Comparison of ENCODE assay signal across 21 mouse cellular contexts in genomic region chr8:84542481-84542880, GRCm38 (mm10).
DNase-seq lines count a peak whose midpoint lies in the region; ATAC-seq lines count a peak whose summit lies in the region.
"Had no signal": no experiment of that assay in that cellular context is flagged by ENCODE, and none has a peak within 500 bp of the region (broad histone marks: within the 10 kb centered on the region; RNA-seq: fewer than 3 reads in every experiment).

No protein-coding gene starts in this region.

- no peaks in the 10 kb centered on the region for H3K36me3 ChIP-seq in kidney, embryonic 14.5 days (ENCODE audit: control insufficient read depth, insufficient read depth, low read length)
- H3K36me3 ChIP-seq: embryonic facial prominence, embryonic 12.5 days; embryonic facial prominence, embryonic 15.5 days; heart, embryonic 12.5 days; heart, embryonic 15.5 days had no signal

- no peaks in the 10 kb centered on the region for H3K4me1 ChIP-seq in kidney, embryonic 14.5 days (ENCODE audit: control insufficient read depth, insufficient read depth, low read length)
- H3K4me1 ChIP-seq: embryonic facial prominence, embryonic 12.5 days; embryonic facial prominence, embryonic 15.5 days; hindbrain, embryonic 15.5 days had no signal

- H3K27me3 ChIP-seq in kidney, embryonic 14.5 days (ENCODE audit: control insufficient read depth, insufficient read depth, low read length), result no peaks in the 10 kb centered on the region
- H3K27me3 ChIP-seq: embryonic facial prominence, embryonic 12.5 days; embryonic facial prominence, embryonic 15.5 days; heart, embryonic 12.5 days; heart, embryonic 15.5 days; hindbrain, embryonic 15.5 days had no signal

- no peaks in the 10 kb centered on the region for H3K9me3 ChIP-seq in kidney, embryonic 14.5 days (ENCODE audit: control insufficient read depth, low read length)
- H3K9me3 ChIP-seq: embryonic facial prominence, embryonic 12.5 days; embryonic facial prominence, embryonic 15.5 days; heart, embryonic 12.5 days; heart, embryonic 15.5 days; hindbrain, embryonic 15.5 days had no signal

- no peak overlapping the region for H3K9ac ChIP-seq in kidney, embryonic 14.5 days (ENCODE audit: low read depth, low read length)
- H3K9ac ChIP-seq: embryonic facial prominence, embryonic 12.5 days; embryonic facial prominence, embryonic 15.5 days; forebrain, postnatal 0 days; heart, embryonic 12.5 days; heart, embryonic 15.5 days; hindbrain, embryonic 15.5 days had no signal

- H3K27ac ChIP-seq in kidney, embryonic 14.5 days (ENCODE audit: low read depth, low read length), result no peak overlapping the region
- H3K27ac ChIP-seq: embryonic facial prominence, embryonic 12.5 days; embryonic facial prominence, embryonic 15.5 days; gastrocnemius, adult 2 months; heart, embryonic 15.5 days; hindbrain, embryonic 15.5 days had no signal

- ATAC-seq in kidney, embryonic 14.5 days (ENCODE audit: low FRiP score, low TSS enrichment), result no peak
- ATAC-seq: forebrain, embryonic 14.5 days; forebrain, postnatal 0 days had no signal

- WGBS in kidney, embryonic 14.5 days, result 78% methylated on average over 7 of the region's 7 CpGs

- no peak overlapping the region for H3K4me3 ChIP-seq in kidney, embryonic 14.5 days (ENCODE audit: low read length)
- H3K4me3 ChIP-seq: embryonic facial prominence, embryonic 12.5 days; embryonic facial prominence, embryonic 15.5 days; gastrocnemius, adult 2 months; heart, embryonic 12.5 days; heart, embryonic 15.5 days; hindbrain, embryonic 15.5 days had no signal

- DNase-seq in thymus, adult 18-20 months, result peak; percentile 44 to 67
- peak; percentile 67 for DNase-seq in thymus, postnatal 0 days (ENCODE audit: low spot score)
- peak; percentile 57 for DNase-seq in thymus, postnatal 25 days
- no peak for DNase-seq in urinary bladder, postnatal 25 days (ENCODE audit: low spot score)
- DNase-seq in cerebellum, postnatal 10 days, result no peak
- DNase-seq: adrenal gland, postnatal 10 days; adrenal gland, postnatal 36 days; cerebellum, adult 9-10 months; forebrain, postnatal 0 days; gastrocnemius, adult 2 months; gastrocnemius, postnatal 14 days; heart, adult 18-20 months; heart, postnatal 10 days; heart, postnatal 36 days had no signal

- H3K4me2 ChIP-seq in kidney, embryonic 14.5 days (replicated peaks; ENCODE audit: low read depth, low read length), result no peak overlapping the region
- H3K4me2 ChIP-seq: embryonic facial prominence, embryonic 12.5 days; embryonic facial prominence, embryonic 15.5 days; heart, embryonic 12.5 days; heart, embryonic 15.5 days; hindbrain, embryonic 15.5 days had no signal

Comparison
In these comparisons a context has a peak if more than half of its experiments do, and no peak if none do; other contexts are left out.
1. DNase-seq: peak in thymus, adult 18-20 months (2 of 2), thymus, postnatal 0 days (single experiment) and thymus, postnatal 25 days (single experiment); none in urinary bladder, postnatal 25 days (single experiment) and cerebellum, postnatal 10 days (0 of 2).